Mouse (Mus musculus): Measurements from ENCODE around the gene Dppa5a.

GRCm38 (mm10) chr9:78401596-78401995 is 33.6 kb upstream of the Dppa5a start:
- no peak for TF ChIP-seq POLR2A (IDR thresholded peaks at IDR 0.05; ENCODE audit: control insufficient read depth, low read depth, low read length)
- no peak for TF ChIP-seq CTCF (IDR thresholded peaks at IDR 0.05; ENCODE audit: control insufficient read depth, insufficient read depth, insufficient replicate concordance, low read depth, low read length)
